Mouse (Mus musculus) limb, embryonic 10.5 days (tissue): ENCODE results near the gene Olfr1055. TPM values are rescaled to one million over a fixed set of nuclear protein-coding genes. Genes with fewer than 3 reads are reported as not detected.
"Not testable (repeated sequence)": the region's sequence is repeated elsewhere in the genome, so short reads cannot be mapped to it uniquely, and the experiment has no call there.

Experiments used
- DNase-seq: peaks from one replicate; pipeline ENCODE4 v3.0.0-alpha.2; 2017; ENCODE audit warnings: low spot score
- H3K27ac ChIP-seq: fragments of 300-500 bp; sonication (generic); 2 replicates; pipeline ENCODE4 v1.5.1; 2016; ENCODE audit warnings: mild to moderate bottlenecking
- H3K27me3 ChIP-seq: fragments of 300-500 bp; sonication (generic); 2 replicates; pipeline ENCODE4 v1.6.1; 2016; ENCODE audit warnings: low read depth, mild to moderate bottlenecking; ENCODE audit not compliant: poor library complexity, severe bottlenecking
- H3K36me3 ChIP-seq: fragments of 300-500 bp; sonication (generic); 2 replicates; pipeline ENCODE4 v1.6.1; 2016; ENCODE audit warnings: mild to moderate bottlenecking, moderate library complexity
- H3K4me1 ChIP-seq: fragments of 300-500 bp; sonication (generic); 2 replicates; pipeline ENCODE4 v1.6.1; 2016
- H3K4me3 ChIP-seq: fragments of 300-500 bp; sonication (generic); 2 replicates; pipeline ENCODE4 v1.5.1; 2016; ENCODE audit warnings: mild to moderate bottlenecking, moderate library complexity
- H3K9me3 ChIP-seq: fragments of 300-500 bp; sonication (generic); replicated peaks from 2 replicates; pipeline ENCODE4 v1.6.1; 2016; ENCODE audit warnings: mild to moderate bottlenecking
- WGBS: fragments of 180-500 bp; shearing (Covaris S2); methylation state at CpG from one replicate; pipeline ENCODE4 v1.1.7; 2016; 5-methylcytosine and 5-hydroxymethylcytosine counted together
- polyA plus RNA-seq: library from polyadenylated mRNA; unstranded; fragments of >200 nt; fragmentation: Nextera tagmentation; extraction: Ambion mirVana; gene quantifications from 2 replicates; pipeline ENCODE4 v1.2.1, GENCODE M21; 2016

Gene Olfr1055
- not detected in 2 replicates for polyA plus RNA-seq

GRCm38 (mm10) chr2:86350184-86350583 lies at the start of gene Olfr1055:
TSS of gene Olfr1055 (minus strand) at chr2:86350284.
- no peak within 1 kb of the TSS for H3K4me3 ChIP-seq
- 94% methylated on average over 5 of the region's 5 CpGs for WGBS
- H3K27ac ChIP-seq = no peak within 1 kb of the TSS

GRCm38 (mm10) chr2:86395114-86395513 lies 45.0 kb upstream of the Olfr1055 start:
- Histone ChIP-seq H3K4me3 (no peak overlapping the region), H3K9me3 (no peaks in the 10 kb centered on the region), H3K4me1 (no peaks in the 10 kb centered on the region), H3K27me3 (no peaks in the 10 kb centered on the region), H3K27ac (no peak overlapping the region), H3K36me3 (no peaks in the 10 kb centered on the region)
- no peak for DNase-seq
- WGBS = 92% methylated on average over 2 of the region's 2 CpGs

More at GRCm38 (mm10) chr2:86350184-86350583, at the start of gene Olfr1055:
- no peaks in the 10 kb centered on the region for H3K4me1 ChIP-seq
- H3K27me3 ChIP-seq = no peaks in the 10 kb centered on the region
- DNase-seq = no peak
- no peaks in the 10 kb centered on the region for H3K36me3 ChIP-seq
- no peaks in the 10 kb centered on the region for H3K9me3 ChIP-seq

GRCm38 (mm10) chr2:86388461-86388860 lies 38.4 kb upstream of the Olfr1055 start, which contains the start of gene Olfr1058:
TSS of gene Olfr1058 (minus strand) at chr2:86388561.
- H3K9me3 ChIP-seq, H3K27ac ChIP-seq, H3K4me1 ChIP-seq, H3K27me3 ChIP-seq, H3K4me3 ChIP-seq, DNase-seq, H3K36me3 ChIP-seq: not testable (repeated sequence)

GRCm38 (mm10) chr2:86378293-86378692 lies 28.2 kb upstream of the Olfr1055 start, which contains the start of gene Olfr1057:
TSS of gene Olfr1057 (minus strand) at chr2:86378393.
- Histone ChIP-seq H3K27me3 (no peaks in the 10 kb centered on the region), H3K9me3 (no peaks in the 10 kb centered on the region), H3K27ac (no peak within 1 kb of the TSS), H3K4me3 (no peak within 1 kb of the TSS), H3K36me3 (no peaks in the 10 kb centered on the region), H3K4me1 (no peaks in the 10 kb centered on the region)
- DNase-seq = no peak

GRCm38 (mm10) chr2:86366342-86366741 lies 16.3 kb upstream of the Olfr1055 start:
- not testable (repeated sequence) for H3K4me1 ChIP-seq, H3K27me3 ChIP-seq, DNase-seq, H3K27ac ChIP-seq, H3K4me3 ChIP-seq, H3K9me3 ChIP-seq, H3K36me3 ChIP-seq
- WGBS = 50% methylated on average over 1 of the region's 6 CpGs

- H3K4me3 ChIP-seq = no peak within 1 kb of the TSS
- no peak for DNase-seq
- no peaks in the 10 kb centered on the region for H3K9me3 ChIP-seq
- no peak within 1 kb of the TSS for H3K27ac ChIP-seq
- H3K36me3 ChIP-seq = no peaks in the 10 kb centered on the region
- no peaks in the 10 kb centered on the region for H3K4me1 ChIP-seq
- no peaks in the 10 kb centered on the region for H3K27me3 ChIP-seq
These were observed 12.3 kb upstream of the Olfr1055 start, which contains the start of gene Olfr1056 for GRCm38 (mm10) chr2:86362369-86362768. TSS of gene Olfr1056 (minus strand) at chr2:86362469.

- H3K9me3 ChIP-seq, H3K4me3 ChIP-seq, H3K27ac ChIP-seq, DNase-seq, H3K4me1 ChIP-seq, H3K27me3 ChIP-seq, H3K36me3 ChIP-seq: not testable (repeated sequence)
- WGBS = 92% methylated on average over 1 of the region's 1 CpGs
These were observed 1.7 kb upstream of the Olfr1055 start for GRCm38 (mm10) chr2:86351751-86352150.

- H3K27ac ChIP-seq = no peak within 1 kb of the TSS
- H3K27me3 ChIP-seq = no peaks in the 10 kb centered on the region
- H3K4me1 ChIP-seq = no peaks in the 10 kb centered on the region
- H3K9me3 ChIP-seq = no peaks in the 10 kb centered on the region
- 84% methylated on average over 3 of the region's 3 CpGs for WGBS
- H3K4me3 ChIP-seq = no peak within 1 kb of the TSS
- H3K36me3 ChIP-seq = no peaks in the 10 kb centered on the region
- DNase-seq = no peak
These were observed 14.8 kb downstream of the Olfr1055 start, which contains the start of gene Olfr1054 for GRCm38 (mm10) chr2:86335333-86335732. TSS of gene Olfr1054 (minus strand) at chr2:86335433.

GRCm38 (mm10) chr2:86315184-86315583 lies 34.9 kb downstream of the Olfr1055 start, which contains the start of gene Olfr1053:
TSS of gene Olfr1053 (minus strand) at chr2:86315284.
- H3K9me3 ChIP-seq = no peaks in the 10 kb centered on the region
- H3K4me1 ChIP-seq = no peaks in the 10 kb centered on the region
- 73% methylated on average over 3 of the region's 3 CpGs for WGBS
- H3K27me3 ChIP-seq = no peaks in the 10 kb centered on the region
- no peak within 1 kb of the TSS for H3K27ac ChIP-seq
- no peaks in the 10 kb centered on the region for H3K36me3 ChIP-seq
- no peak for DNase-seq
- no peak within 1 kb of the TSS for H3K4me3 ChIP-seq

Other genes with a start within 250 kb of the Olfr1055 start
- not detected in 2 replicates for gene Olfr1039, start 214.4 kb downstream of the Olfr1055 start, polyA plus RNA-seq
- not detected in 2 replicates for gene Olfr1040, start 203.6 kb downstream of the Olfr1055 start, polyA plus RNA-seq
- gene Olfr1042, start 188.4 kb downstream of the Olfr1055 start, polyA plus RNA-seq = not detected in 2 replicates
- gene Olfr1043, start 182.8 kb downstream of the Olfr1055 start, polyA plus RNA-seq = not detected in 2 replicates
- gene Olfr1044, start 172.5 kb downstream of the Olfr1055 start, polyA plus RNA-seq = not detected in 2 replicates
- not detected in 2 replicates for gene Olfr52, start 164.6 kb downstream of the Olfr1055 start, polyA plus RNA-seq
- not detected in 2 replicates for gene Olfr1045, start 147.3 kb downstream of the Olfr1055 start, polyA plus RNA-seq
- not detected in 2 replicates for gene Olfr1046, start 131.0 kb downstream of the Olfr1055 start, polyA plus RNA-seq
- not detected in 2 replicates for gene Olfr1047, start 118.9 kb downstream of the Olfr1055 start, polyA plus RNA-seq
- gene Olfr1048, start 110.0 kb downstream of the Olfr1055 start, polyA plus RNA-seq = not detected in 2 replicates
- not detected in 2 replicates for gene Olfr1049, start 92.0 kb downstream of the Olfr1055 start, polyA plus RNA-seq
- not detected in 2 replicates for gene Olfr1051, start 71.2 kb downstream of the Olfr1055 start, polyA plus RNA-seq
- gene Olfr1052, start 57.8 kb downstream of the Olfr1055 start, polyA plus RNA-seq = not detected in 2 replicates
- not detected in 2 replicates for gene Olfr1053, start 35.0 kb downstream of the Olfr1055 start, polyA plus RNA-seq
- gene Olfr1054, start 14.9 kb downstream of the Olfr1055 start, polyA plus RNA-seq = not detected in 2 replicates
- not detected in 2 replicates for gene Olfr1056, start 12.2 kb upstream of the Olfr1055 start, polyA plus RNA-seq
- not detected in 2 replicates for gene Olfr1057, start 28.1 kb upstream of the Olfr1055 start, polyA plus RNA-seq
- not detected in 2 replicates for gene Olfr1058, start 38.3 kb upstream of the Olfr1055 start, polyA plus RNA-seq
- gene Olfr1061, start 63.8 kb upstream of the Olfr1055 start, polyA plus RNA-seq = not detected in 2 replicates
- not detected in 2 replicates for gene Olfr1062, start 76.5 kb upstream of the Olfr1055 start, polyA plus RNA-seq
- gene Olfr1065, start 100.3 kb upstream of the Olfr1055 start, polyA plus RNA-seq = not detected in 2 replicates
- gene Olfr1066, start 106.0 kb upstream of the Olfr1055 start, polyA plus RNA-seq = not detected in 2 replicates
- not detected in 2 replicates for gene Olfr228, start 137.1 kb upstream of the Olfr1055 start, polyA plus RNA-seq
- not detected in 2 replicates for gene Olfr1076, start 158.2 kb upstream of the Olfr1055 start, polyA plus RNA-seq
- not detected in 2 replicates for gene Olfr1079, start 192.2 kb upstream of the Olfr1055 start, polyA plus RNA-seq
- not detected in 2 replicates for gene Olfr1080, start 208.0 kb upstream of the Olfr1055 start, polyA plus RNA-seq
- gene Olfr1082, start 248.7 kb upstream of the Olfr1055 start, polyA plus RNA-seq = not detected in 2 replicates